ENCODE assay signal across 8 mouse cellular contexts in genomic region chr8:117198141-117198935, GRCm38 (mm10). TPM values are rescaled to one million over a fixed set of nuclear protein-coding genes. Genes with fewer than 3 reads are reported as not detected.
DNase-seq lines count a peak whose midpoint lies in the region; ATAC-seq and TF ChIP-seq lines count a peak whose summit lies in the region.

No protein-coding gene starts in this region.

- peak; percentile 22 for DNase-seq in ovary, adult 18-20 months (ENCODE audit: low spot score)
- no peak for DNase-seq in ovary, postnatal 10 days (ENCODE audit: low spot score)
- peak; percentile 42 for DNase-seq in limb, embryonic 14.5 days (ENCODE audit: low spot score)
- peak; percentile 60 to 77 for DNase-seq in spleen, postnatal 14 days (ENCODE audit: low spot score in 2 of 2)

- no peak for TF ChIP-seq POLR2A in limb, embryonic 14.5 days (IDR thresholded peaks at IDR 0.05; ENCODE audit: borderline replicate concordance, extremely low read depth, insufficient read depth, insufficient read length)

- no peaks in the 10 kb centered on the region for H3K9me3 ChIP-seq in embryonic facial prominence, embryonic 12.5 days
- H3K9me3 ChIP-seq in heart, embryonic 11.5 days (replicated peaks; ENCODE audit: control insufficient read depth, low read length): no peaks in the 10 kb centered on the region
- no peaks in the 10 kb centered on the region for H3K9me3 ChIP-seq in kidney, embryonic 14.5 days (ENCODE audit: control insufficient read depth, low read length)
- no peaks in the 10 kb centered on the region for H3K9me3 ChIP-seq in limb, embryonic 14.5 days (ENCODE audit: control insufficient read depth, low read length)
- no peaks in the 10 kb centered on the region for H3K9me3 ChIP-seq in midbrain, embryonic 15.5 days

- H3K27ac ChIP-seq in embryonic facial prominence, embryonic 12.5 days: peak overlapping the region; percentile 55
- H3K27ac ChIP-seq in heart, embryonic 11.5 days (ENCODE audit: low read depth, low read length): peak overlapping the region; percentile 46
- no peak overlapping the region; the same call in 1 of the 2 replicates for H3K27ac ChIP-seq in kidney, embryonic 14.5 days (ENCODE audit: low read depth, low read length)
- no peak overlapping the region for H3K27ac ChIP-seq in limb, embryonic 14.5 days (replicated peaks; ENCODE audit: low read depth, low read length)
- H3K27ac ChIP-seq in midbrain, embryonic 15.5 days: peak overlapping the region; percentile 16

- peak; percentile 80; the same call in 1 of the 2 replicates for ATAC-seq in embryonic facial prominence, embryonic 12.5 days (ENCODE audit: insufficient number of reproducible peaks, insufficient read depth, low FRiP score, low TSS enrichment)
- peak; percentile 78 for ATAC-seq in heart, embryonic 11.5 days (replicated peaks; ENCODE audit: insufficient number of reproducible peaks, low FRiP score, low TSS enrichment)
- peak; percentile 68; the same call in 1 of the 2 replicates for ATAC-seq in kidney, embryonic 14.5 days (ENCODE audit: low FRiP score, low TSS enrichment)
- peak; percentile 69 for ATAC-seq in limb, embryonic 14.5 days (ENCODE audit: low FRiP score, low read depth)
- peak; percentile 93 for ATAC-seq in midbrain, embryonic 15.5 days (replicated peaks)

- no peak overlapping the region for H3K4me3 ChIP-seq in embryonic facial prominence, embryonic 12.5 days
- H3K4me3 ChIP-seq in heart, embryonic 11.5 days (ENCODE audit: low read depth, low read length): no peak overlapping the region
- H3K4me3 ChIP-seq in kidney, embryonic 14.5 days (ENCODE audit: low read length): no peak overlapping the region
- H3K4me3 ChIP-seq in limb, embryonic 14.5 days (replicated peaks; ENCODE audit: low read length): no peak overlapping the region
- H3K4me3 ChIP-seq in midbrain, embryonic 15.5 days: no peak overlapping the region

- H3K9ac ChIP-seq in embryonic facial prominence, embryonic 12.5 days: no peak overlapping the region
- H3K9ac ChIP-seq in heart, embryonic 11.5 days (ENCODE audit: low read depth, low read length): no peak overlapping the region
- no peak overlapping the region for H3K9ac ChIP-seq in kidney, embryonic 14.5 days (ENCODE audit: low read depth, low read length)
- no peak overlapping the region for H3K9ac ChIP-seq in limb, embryonic 14.5 days (ENCODE audit: low read depth, low read length, severe bottlenecking)
- H3K9ac ChIP-seq in midbrain, embryonic 15.5 days: no peak overlapping the region

- peaks cover 43% of the 10 kb centered on the region for H3K36me3 ChIP-seq in embryonic facial prominence, embryonic 12.5 days
- peaks cover 15% of the 10 kb centered on the region for H3K36me3 ChIP-seq in heart, embryonic 11.5 days (ENCODE audit: control insufficient read depth, insufficient read depth, low read length)
- H3K36me3 ChIP-seq in kidney, embryonic 14.5 days (ENCODE audit: control insufficient read depth, insufficient read depth, low read length): peaks cover 30% of the 10 kb centered on the region
- H3K36me3 ChIP-seq in limb, embryonic 14.5 days (ENCODE audit: control insufficient read depth, insufficient read depth, low read length): peaks cover 40% of the 10 kb centered on the region
- peaks cover 14% of the 10 kb centered on the region; the same call in 1 of the 2 replicates for H3K36me3 ChIP-seq in midbrain, embryonic 15.5 days (replicated peaks)

- H3K27me3 ChIP-seq in embryonic facial prominence, embryonic 12.5 days: no peaks in the 10 kb centered on the region
- no peaks in the 10 kb centered on the region for H3K27me3 ChIP-seq in heart, embryonic 11.5 days (ENCODE audit: control insufficient read depth, insufficient read depth, low read length)
- H3K27me3 ChIP-seq in kidney, embryonic 14.5 days (ENCODE audit: control insufficient read depth, insufficient read depth, low read length): no peaks in the 10 kb centered on the region
- no peaks in the 10 kb centered on the region for H3K27me3 ChIP-seq in limb, embryonic 14.5 days (ENCODE audit: control insufficient read depth, insufficient read depth, low read length)
- no peaks in the 10 kb centered on the region for H3K27me3 ChIP-seq in midbrain, embryonic 15.5 days (replicated peaks)

- peak overlapping the region; percentile 9; the same call in 1 of the 2 replicates for H3K4me2 ChIP-seq in embryonic facial prominence, embryonic 12.5 days (replicated peaks)
- H3K4me2 ChIP-seq in heart, embryonic 11.5 days: peak overlapping the region; percentile 33
- no peak overlapping the region for H3K4me2 ChIP-seq in kidney, embryonic 14.5 days (replicated peaks; ENCODE audit: low read depth, low read length)
- H3K4me2 ChIP-seq in limb, embryonic 14.5 days (replicated peaks; ENCODE audit: low read depth, low read length, severe bottlenecking): no peak overlapping the region
- H3K4me2 ChIP-seq in midbrain, embryonic 15.5 days: peak overlapping the region; percentile 34

- WGBS in embryonic facial prominence, embryonic 12.5 days: 51% methylated on average over 20 of the region's 20 CpGs
- WGBS in heart, embryonic 11.5 days (ENCODE audit: insufficient replicate concordance): 26% methylated on average over 20 of the region's 20 CpGs
- WGBS in kidney, embryonic 14.5 days: 39% methylated on average over 20 of the region's 20 CpGs
- WGBS in limb, embryonic 14.5 days: 51% methylated on average over 20 of the region's 20 CpGs
- WGBS in midbrain, embryonic 15.5 days: 42% methylated on average over 20 of the region's 20 CpGs

- peaks cover 18% of the 10 kb centered on the region for H3K4me1 ChIP-seq in embryonic facial prominence, embryonic 12.5 days
- H3K4me1 ChIP-seq in heart, embryonic 11.5 days (ENCODE audit: control insufficient read depth, insufficient read depth, low read length): peaks cover 39% of the 10 kb centered on the region
- peaks cover 30% of the 10 kb centered on the region for H3K4me1 ChIP-seq in kidney, embryonic 14.5 days (ENCODE audit: control insufficient read depth, insufficient read depth, low read length)
- H3K4me1 ChIP-seq in limb, embryonic 14.5 days (ENCODE audit: control insufficient read depth, insufficient read depth, low read length): no peaks in the 10 kb centered on the region
- peaks cover 10% of the 10 kb centered on the region for H3K4me1 ChIP-seq in midbrain, embryonic 15.5 days

RNA-seq across cellular contexts. Expression of gene Gan, which starts 40.4 kb away (rescaled TPM):
- polyA plus RNA-seq in embryonic facial prominence, embryonic 12.5 days (2016; fragmentation: Nextera tagmentation; extraction: Ambion mirVana): 3.4 and 3.5 TPM in 2 replicates
- polyA plus RNA-seq in heart, embryonic 11.5 days (2014; fragmentation: Nextera tagmentation; extraction: Ambion mirVana): 1.4 and 1.7 TPM in 2 replicates
- polyA plus RNA-seq in kidney, embryonic 14.5 days (2014; fragmentation: Nextera tagmentation; extraction: Ambion mirVana): 2.7 and 3.1 TPM in 2 replicates
- polyA plus RNA-seq in limb, embryonic 14.5 days (2012; rRNA removed): 7.6 and 8.2 TPM in 2 replicates
- polyA plus RNA-seq in limb, embryonic 14.5 days (2014; fragmentation: Nextera tagmentation; extraction: Ambion mirVana): 3.5 and 3.6 TPM in 2 replicates
- polyA plus RNA-seq in midbrain, embryonic 15.5 days (2015; fragmentation: Nextera tagmentation; extraction: Ambion mirVana): 3.5 and 3.9 TPM in 2 replicates

RNA-seq across cellular contexts. Expression of gene Cmip, which starts 58.5 kb away (rescaled TPM):
- 16.8 and 27.4 TPM in 2 replicates for polyA plus RNA-seq in embryonic facial prominence, embryonic 12.5 days (2016; fragmentation: Nextera tagmentation; extraction: Ambion mirVana)
- 8.6 and 9.2 TPM in 2 replicates for polyA plus RNA-seq in heart, embryonic 11.5 days (2014; fragmentation: Nextera tagmentation; extraction: Ambion mirVana)
- 22.9 and 23.7 TPM in 2 replicates for polyA plus RNA-seq in kidney, embryonic 14.5 days (2014; fragmentation: Nextera tagmentation; extraction: Ambion mirVana)
- 39.7 and 48.3 TPM in 2 replicates for polyA plus RNA-seq in limb, embryonic 14.5 days (2012; rRNA removed)
- 27.1 and 37.1 TPM in 2 replicates for polyA plus RNA-seq in limb, embryonic 14.5 days (2014; fragmentation: Nextera tagmentation; extraction: Ambion mirVana)
- 188 and 197 TPM in 2 replicates for polyA plus RNA-seq in midbrain, embryonic 15.5 days (2015; fragmentation: Nextera tagmentation; extraction: Ambion mirVana)

Comparison
In these comparisons a context has a peak if more than half of its experiments do, and no peak if none do; other contexts are left out.
1. H3K27ac ChIP-seq: peak in embryonic facial prominence, embryonic 12.5 days (single experiment), heart, embryonic 11.5 days (single experiment) and midbrain, embryonic 15.5 days (single experiment); none in kidney, embryonic 14.5 days (single experiment) and limb, embryonic 14.5 days (single experiment).
2. H3K4me2 ChIP-seq: peak in embryonic facial prominence, embryonic 12.5 days (single experiment), heart, embryonic 11.5 days (single experiment) and midbrain, embryonic 15.5 days (single experiment); none in kidney, embryonic 14.5 days (single experiment) and limb, embryonic 14.5 days (single experiment).
3. Peak in every context shown above with its lines, with median percentiles within 50 percentile points of each other: ATAC-seq.